Mouse (Mus musculus) lung, adult 18-20 months (tissue): ENCODE results near the gene Snx9.

ENCODE experiments used
- DNase-seq, 2 experiments: peaks; one replicate each; pipeline ENCODE4 v3.0.0; 2022; ENCODE audit warnings: mixed read lengths in 2 of 2

Snx9 gene

DNA sequence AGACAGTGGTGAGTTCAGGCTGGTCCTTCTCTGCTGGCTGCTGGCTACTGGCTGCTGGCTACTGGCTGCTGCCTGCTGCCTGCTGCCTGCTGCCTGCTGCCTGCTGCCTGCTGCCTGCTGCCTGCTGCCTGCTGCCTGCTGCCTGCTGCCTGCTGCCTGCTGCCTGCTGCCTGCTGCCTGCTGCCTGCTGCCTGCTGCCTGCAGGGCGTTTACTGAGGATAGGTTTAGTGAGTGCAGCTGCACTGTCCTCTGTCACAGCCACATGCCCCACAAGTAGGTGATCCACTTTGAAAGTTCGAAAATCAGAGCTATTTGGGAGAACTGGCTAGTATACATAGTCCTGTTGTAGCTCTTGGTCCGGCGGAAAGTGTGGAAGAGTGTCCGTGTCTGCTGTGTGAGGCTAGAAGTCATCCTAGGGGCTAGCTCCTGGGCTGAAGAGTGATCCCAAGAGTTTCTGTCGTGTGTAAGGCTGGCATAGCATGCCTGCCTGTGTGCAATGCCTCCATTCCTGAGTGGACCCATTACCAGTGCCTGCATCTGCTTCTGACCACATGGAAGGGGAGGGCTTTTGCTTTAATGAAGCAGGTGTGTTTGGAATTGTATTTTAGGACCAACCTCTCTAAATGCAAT lies 45.2 kb downstream of the Snx9 start:
- no peak for DNase-seq

DNA sequence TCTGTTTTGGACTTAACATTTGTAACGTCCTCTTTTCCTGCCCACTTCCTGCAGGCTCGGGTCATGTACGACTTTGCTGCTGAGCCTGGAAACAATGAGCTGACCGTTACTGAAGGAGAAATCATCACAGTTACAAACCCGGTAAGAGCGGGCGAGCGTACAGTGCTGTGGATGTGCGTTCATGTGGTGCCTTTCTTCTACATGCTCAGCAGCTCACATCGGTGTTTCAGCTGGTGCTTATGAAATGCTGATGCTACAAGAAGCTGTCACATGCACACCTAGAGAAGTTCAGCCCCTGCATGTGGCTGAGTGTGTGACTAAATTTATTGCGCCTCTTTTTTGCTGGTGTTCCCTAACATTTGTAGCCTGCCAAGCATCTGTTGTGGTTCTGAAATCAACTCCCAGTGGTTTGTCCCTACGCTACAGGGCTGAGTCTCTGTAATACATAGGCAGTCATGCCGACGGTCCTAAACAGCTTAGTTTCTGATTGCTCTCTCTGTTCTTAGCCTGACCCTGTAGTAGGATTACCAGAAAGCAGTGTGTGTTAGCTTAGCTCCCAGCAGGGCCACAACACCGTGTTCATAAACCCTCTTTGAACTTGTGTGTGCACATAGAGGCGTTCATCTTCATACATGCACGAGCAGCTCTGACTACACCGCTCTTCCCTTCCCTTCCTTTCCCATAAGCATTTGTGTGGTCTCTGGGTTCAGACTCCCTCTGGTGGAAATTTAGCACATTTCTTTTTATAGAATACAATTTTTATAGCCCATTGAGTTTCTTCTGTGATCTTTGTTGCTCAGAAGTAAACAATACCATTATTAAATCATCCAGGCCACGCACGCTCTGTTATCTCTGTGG lies 46.0 kb downstream of the Snx9 start:
- DNase-seq, result no peak

DNA sequence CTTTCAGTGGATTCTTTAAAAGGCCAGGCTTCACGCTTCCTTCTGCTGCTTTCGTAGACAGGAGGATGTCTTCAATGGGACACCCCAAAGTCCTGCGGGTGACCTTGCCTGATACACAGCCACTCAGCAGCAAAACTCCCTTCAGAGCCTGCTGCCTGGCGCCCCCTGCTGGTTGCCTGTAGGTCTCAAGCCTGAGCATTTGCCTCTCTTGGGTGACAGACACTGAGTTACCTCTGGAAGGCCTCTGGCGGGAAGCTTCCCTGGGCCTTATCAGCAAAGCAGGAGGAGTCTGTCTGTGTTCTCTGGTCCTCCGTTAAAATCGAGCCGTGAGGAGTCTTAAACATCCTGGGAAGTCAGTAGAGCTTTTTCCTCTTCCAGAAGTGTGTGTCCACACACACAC lies 49.3 kb downstream of the Snx9 start:
- DNase-seq, result peak; percentile 75 to 84

DNA sequence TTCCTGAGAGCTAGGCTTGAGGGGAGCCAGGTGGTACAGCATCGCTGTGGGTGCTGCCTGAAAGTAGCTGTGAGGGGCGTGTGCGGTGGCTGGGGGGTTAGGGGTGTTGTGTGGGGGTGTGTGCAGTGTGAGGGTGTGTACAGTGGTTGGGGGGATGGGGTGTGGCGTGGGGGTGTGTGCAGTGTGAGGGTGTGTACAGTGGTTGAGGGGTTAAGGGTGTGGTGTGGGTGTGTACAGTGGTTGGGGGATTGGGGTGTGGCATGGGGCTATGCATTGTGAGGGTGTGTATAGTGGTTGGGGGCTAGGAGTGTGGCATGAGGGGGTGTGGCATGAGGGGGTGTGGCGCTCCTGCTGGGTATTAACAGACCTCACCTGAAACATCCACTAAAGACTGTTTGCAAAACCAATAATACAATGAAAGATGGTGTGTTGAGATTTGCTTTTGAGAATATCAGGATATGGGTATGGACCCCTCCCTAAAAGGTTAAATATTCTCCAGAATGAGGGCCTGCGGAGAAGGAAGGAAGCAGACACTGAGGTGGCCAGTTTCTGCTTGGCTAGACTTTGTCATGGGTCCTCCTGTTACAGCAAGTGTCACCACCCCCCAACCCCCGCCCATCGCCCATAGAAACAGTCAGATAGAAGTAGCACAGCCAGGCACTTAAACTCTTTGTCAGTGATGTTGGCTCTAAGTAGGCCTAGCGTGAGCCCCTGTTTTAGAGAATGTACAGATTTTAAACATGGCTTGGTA lies 51.0 kb downstream of the Snx9 start:
- DNase-seq, result no peak

DNA sequence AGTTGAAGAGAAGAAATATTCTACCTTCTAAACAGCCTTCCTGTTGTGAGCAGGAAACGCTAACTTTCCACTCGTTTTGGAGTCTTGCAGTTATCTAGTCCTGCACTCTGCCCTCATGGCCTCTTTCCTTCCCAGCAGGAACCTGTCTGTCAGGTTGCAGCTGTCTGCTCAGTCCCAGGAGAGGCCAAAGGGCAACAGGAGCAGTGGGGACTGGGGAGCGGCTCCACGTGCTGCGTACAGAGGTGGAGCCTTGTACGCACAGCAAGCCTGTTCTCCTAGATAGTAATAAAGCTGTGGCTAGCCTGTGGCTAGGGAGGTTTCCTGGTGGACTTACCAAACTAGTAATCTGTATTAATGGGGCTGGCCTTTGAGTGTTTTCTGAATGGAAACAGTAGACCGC lies 52.0 kb downstream of the Snx9 start:
- DNase-seq, result peak; percentile 16 to 38

DNA sequence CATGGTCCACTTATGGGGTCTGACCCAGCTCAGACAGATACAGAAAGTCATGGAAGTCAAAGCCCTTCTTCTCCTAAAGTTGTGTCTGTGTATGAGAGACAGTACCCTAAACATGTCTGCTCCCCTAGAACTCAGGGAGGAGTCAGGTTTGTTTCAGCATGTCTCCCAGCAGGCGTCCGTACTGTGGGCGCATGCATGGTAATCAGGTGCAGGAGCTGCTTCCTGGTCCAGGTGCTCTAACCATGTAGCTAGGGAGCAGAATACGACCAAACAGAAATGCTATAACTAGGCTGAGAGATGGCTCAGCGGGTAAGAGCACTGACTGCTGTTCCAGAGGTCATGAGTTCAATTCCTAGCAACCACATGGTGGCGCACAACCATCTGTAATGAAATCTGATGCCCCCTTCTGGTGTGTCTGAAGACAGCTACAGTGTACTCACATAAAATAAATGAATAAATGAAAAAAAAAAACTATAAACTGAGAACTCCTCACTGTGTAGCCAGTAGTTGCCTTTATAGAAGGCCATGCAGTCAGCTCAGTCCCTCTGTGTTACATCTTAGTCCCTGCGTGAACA lies 52.5 kb downstream of the Snx9 start:
- no peak for DNase-seq

DNA sequence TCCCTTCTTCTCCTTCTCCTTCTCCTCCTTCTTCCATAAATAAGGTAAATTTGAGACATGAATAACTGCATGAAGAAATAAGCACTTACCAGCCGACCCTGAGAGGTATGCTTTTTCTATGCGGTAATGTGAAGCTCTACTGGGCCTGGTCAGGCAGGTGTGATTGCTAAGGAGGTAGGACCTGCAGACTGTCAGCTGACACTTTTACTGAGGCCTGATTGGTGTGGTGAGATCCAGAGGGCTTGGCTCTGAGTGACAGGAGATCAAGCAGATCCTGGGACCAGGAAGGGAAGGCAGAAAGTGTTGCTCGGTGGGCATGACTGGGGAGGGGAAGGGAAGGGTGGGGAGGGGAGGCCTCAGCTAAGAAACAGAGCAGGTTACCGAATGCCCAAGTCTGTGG lies 54.9 kb downstream of the Snx9 start:
- peak in 1 of 2 experiments; percentile 18 for DNase-seq

DNA sequence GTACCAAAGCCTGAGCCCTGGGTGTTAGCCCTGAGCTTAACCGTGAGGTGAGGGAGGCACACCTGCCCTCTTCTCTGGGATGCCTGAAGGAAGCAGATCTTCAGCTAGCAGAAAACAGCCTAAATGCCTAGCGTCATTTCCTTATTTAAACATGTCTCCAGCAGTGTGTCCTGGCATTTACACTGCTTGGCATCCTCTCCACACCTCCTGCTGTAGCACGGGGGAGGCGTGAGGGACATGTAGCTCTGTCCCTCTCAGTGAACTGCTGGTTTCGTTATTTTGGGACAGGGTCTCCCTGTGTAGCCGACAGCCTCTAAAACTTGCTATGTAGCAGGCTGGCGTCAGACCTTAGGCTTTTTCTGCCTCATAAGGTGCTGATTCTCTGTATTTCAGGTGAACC lies 55.5 kb downstream of the Snx9 start:
- DNase-seq, result no peak

DNA sequence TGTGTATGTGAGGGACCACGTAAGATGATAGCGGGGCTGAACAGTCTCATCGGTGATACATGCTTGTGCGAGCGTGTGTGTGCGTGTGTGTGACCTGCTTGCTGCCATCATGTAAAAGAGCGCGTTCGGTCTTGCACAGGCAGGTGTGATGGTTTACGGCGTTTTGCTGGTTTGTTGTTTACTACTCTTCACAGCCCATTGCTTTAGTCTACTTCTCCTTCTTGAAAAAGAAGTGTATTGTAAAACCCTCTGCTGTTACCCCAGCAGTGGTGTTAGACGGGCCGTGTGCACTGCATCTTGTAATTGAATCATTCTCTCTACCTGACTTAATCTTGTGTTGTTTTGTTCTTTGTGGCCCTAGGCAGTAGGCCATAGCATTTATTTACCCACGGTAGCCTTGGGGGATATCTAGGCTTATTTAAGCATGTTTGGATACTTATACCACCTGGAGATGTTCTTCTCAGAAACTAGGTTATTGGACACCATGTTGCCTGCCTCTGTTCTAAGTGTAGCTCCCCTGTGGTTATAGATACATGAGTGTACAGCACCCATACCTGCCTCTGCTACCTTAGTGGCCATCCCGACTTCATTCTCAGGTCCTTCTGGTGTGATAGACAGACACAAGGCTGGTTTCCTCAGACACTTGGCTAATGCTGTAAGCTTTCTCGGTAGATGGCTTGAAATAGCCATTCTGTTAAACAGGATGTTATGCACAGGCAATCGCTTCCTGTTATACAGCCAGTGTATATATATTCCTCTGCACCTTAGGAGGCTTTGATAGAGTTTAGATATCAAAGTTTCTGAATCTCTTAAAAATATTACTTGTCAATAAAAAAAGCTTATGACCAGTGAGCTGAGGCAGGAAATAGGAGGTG lies 56.4 kb downstream of the Snx9 start:
- no peak for DNase-seq

DNA sequence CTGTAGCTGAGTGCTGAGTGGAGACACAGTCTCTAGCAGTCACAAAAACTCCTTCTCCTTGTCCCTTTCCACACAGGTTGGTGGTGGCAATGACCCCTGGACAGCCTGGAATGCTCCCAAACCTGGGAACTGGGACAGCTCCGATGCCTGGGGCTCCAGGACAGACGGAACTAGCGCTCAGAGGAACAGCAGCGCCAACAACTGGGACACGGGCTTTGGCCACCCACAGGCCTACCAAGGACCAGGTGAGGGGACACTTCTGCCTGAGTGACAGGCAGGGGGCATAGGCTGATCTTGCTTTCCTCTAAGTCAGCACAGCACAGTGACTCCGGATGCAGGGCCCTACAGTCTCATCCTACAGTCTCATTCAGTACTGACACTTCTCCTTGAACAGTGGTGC lies 58.1 kb downstream of the Snx9 start:
- DNase-seq, result no peak

DNA sequence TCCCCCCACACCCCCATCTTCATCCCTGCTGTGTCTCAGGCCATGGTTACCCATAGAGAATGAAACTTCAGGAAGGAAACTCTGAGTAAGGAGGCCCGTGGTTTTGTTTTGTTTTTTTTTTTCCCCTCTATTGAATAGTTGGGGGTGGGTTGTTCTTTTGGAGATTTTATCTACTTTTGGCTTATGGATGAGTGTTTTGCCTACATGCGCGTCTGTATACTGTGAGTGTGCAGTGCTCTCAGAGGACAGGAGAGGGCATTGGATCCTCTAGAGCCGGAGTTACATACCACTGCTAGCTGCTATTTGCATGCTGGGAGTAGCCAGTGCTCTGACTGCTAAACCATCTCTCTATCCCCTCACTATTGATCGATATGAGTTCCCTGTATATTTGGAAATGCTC lies 60.3 kb downstream of the Snx9 start:
- DNase-seq, result no peak

DNA sequence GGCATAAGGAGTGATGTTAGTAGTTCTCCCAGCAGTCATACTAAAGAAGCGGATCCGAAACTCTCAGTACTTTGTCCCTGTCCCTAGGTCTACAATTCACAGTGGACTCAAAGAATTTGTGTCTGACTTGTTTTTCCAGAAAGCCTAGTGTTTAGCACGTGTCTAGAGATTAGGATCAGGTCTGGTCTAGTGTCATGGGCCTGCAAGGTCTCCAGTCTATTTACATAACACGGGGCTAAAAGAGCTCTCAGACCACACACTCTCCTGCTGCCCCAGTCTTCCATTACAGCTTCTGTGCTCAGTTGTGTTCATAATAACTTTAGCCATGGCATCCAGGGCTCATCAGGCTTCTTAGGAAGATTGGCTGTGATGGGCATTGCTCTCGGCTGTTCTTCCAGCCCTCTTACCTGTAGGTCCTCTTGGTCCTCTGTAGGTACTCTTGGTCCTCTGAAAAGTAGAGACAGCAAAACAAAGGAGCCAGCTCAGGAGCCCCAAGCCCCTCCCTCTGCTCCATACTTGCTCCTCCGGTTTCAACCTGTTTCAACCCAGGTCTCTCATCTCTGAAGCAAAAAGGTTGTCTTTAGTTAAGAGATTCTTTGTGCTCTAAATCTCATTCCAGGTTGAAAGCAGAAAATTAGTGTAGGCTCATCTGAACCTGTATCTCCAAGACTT lies 62.6 kb downstream of the Snx9 start:
- peak in 1 of 2 experiments; percentile 13 for DNase-seq

DNA sequence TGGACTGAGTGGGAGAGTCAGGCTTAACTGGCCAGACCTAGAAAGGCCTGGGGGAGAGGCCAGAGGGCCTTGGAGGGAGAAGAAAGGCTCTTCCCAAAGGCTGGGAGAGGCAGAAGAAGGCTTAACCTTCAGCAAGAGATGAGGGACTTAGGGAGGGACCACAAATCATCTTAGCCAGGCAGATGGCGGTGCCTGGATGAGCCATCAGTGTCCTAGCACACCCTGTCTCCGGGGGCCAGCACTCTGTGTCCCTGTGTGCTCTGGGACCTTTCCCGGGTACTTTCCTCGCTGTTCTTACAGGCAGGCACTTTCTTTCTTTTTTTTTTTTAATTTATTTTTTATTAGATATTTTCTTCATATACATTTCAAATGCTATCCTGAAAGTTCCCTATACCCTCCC lies 68.6 kb downstream of the Snx9 start:
- no peak for DNase-seq

DNA sequence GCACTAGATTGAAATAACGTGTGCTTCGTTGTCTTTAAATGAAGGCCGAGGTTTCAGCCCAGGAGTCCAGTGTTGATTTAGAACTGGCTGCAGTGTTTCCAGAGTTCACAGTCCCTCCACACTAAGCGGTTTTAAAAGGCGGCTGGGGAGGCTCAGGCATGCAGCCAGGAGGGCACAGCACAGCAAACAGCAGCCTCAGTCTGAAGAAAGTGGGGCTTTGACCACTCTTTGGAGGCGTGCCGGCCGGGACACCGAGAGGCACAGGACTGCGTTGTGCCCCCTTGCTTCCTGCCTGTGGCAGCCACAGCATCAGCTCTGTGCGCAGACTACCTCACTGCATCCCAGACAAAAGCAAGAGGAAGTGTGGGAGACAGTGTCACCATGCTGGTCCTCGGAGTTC lies 70.5 kb downstream of the Snx9 start:
- DNase-seq, result no peak

DNA sequence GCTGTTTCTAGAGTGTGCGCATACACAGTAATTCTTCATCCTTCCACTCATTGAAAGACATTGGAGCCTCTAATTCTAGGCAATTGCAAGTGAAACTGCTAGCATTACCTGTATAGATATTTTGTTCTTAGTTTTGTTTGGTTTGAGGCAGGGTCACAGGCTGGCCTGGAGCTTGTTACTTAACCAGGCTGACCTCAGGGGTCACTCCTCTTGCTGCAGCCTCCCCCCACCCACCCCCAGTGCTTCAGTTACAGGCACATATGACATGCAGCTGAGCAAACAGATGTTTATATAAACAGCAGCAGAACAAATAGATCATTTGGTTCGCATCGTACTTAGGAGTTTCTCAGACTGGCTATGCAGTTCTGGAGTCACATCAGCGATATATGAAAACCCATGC lies 71.7 kb downstream of the Snx9 start:
- no peak for DNase-seq

DNA sequence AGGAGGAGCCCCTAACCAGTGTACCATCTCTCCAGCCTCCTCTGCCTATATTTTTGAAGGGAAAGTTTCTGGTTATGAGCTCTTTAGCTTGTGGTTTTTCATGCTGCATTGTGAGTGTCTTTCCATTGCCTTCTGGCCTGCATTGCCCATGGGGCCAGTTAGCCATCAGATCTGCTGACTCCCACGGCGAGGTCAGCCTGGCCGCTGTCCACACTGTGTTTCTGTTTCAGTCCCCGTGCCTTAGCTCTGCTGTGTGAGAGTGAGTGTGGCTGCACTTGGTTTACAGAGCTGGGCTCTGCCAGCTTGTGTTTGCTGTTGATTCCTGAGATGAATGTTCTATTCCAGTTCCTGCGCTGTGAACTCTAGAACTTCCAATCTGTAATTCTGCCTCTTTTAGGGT lies 73.1 kb downstream of the Snx9 start:
- no peak for DNase-seq

DNA sequence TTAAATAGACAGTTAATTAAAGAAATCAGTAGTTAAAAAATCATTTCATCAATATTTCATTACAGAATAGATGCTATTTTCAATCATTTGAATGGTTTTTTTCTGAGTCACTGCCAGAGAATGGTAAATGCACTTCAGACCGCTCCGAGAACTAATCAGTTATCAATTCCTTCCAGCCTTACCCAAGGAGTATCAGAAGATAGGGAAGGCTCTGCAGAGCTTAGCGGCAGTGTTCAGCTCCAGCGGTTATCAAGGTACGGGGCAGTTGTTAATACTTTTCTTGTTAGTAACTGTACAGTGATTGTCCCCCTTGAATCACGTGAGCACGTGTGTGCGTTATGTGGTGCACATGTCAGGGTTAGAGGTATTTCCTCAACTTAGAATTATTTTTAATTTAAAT lies 80.8 kb downstream of the Snx9 start:
- no peak for DNase-seq

DNA sequence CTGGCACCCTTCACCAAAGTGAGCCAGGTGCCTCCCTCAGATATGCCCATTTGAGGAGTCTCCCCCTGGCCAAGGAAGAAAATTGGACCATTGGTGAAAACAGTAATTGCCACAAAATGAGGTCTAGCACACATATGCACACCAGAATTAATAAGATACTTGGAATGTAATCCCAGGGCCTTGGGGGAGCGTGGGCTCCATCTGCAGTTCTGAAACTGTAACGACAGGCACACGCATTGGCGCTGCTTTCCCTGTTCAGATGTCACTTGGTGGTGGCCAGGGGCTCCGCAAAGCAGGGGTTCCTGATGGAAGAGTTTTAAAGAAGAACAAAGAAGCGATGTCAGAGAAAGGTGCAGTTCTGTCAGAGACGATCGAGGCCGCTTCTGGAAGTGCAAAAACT lies 82.2 kb downstream of the Snx9 start:
- DNase-seq, result no peak

DNA sequence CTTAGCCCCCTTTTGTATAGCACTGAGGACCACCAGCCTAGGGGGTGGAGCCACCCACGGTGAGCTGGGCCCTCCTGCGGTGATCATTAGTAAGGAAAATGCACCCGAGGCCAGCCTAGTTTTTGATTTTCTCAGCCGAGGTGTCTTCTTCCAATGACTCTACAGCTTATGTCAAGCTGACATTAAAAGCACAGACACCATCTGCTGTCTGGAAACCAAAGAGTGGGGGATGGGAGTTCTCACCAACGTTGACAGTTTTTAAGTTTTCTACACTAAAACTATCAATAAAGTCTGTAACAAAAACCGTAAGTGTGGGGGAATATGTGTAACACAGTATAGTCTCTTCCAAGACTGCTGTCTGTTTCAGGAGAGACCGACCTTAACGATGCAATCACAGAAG lies 83.1 kb downstream of the Snx9 start:
- DNase-seq, result no peak

DNA sequence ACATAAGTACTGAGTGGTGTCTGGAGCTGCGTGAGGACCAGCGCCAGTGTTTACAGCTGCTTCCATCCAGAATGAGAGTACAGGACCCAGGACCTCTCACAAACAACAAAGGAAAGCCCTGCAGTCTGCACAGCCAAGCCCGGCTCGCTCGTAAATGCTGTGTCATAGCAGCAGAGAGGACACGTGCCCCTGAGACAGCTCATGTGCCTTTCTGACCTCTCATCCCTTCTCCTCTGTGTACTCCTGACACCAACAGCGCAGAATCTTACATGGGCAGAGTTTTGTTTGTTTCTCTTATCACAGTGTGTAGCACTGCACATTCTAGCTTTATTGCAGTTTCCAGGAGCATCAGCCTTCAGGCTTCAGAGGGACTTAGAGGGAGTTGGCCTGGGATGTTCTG lies 85.6 kb downstream of the Snx9 start:
- DNase-seq, result no peak

DNA sequence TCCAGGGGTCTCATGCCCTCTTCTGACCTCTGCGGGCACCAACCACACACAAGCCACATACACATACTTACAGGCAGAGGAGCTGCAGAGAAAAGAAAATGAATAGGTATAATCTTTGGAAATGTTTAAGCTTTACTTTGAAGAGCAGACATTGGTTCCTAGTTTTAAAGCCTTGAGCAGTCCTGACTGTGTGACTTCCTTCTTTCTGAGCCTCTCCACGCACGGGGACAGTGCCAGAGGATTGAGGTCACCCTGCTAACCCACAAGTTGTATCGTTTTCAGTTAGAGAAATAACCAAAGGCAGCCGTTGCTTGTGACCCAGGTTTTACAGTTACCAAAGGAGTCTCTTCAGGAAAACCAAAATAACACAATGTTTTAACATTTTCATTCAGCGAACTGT lies 87.9 kb downstream of the Snx9 start:
- no peak for DNase-seq

DNA sequence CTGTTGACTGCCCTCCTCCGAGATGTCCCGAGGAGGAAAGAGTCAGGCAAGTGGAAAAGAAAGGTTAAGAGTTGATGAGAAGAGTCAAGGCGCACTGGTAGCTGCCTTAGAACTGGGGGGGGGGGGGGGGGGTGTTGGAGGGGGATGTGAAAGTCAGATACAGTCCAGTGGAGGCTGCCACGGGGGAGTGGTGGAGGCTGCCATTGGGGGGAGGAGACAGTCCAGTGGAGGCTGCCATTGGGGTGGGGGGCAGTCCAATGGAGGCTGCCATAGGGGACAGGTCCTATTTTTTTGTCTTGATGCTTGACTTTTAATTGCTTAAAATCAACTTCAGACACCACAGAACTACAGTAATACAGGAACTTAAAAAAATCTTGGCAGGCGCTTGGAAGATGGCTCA lies 91.0 kb downstream of the Snx9 start:
- DNase-seq, result no peak
